Mouse (Mus musculus) central nervous system, embryonic 14 days (tissue): ENCODE results near the gene Nox4. TPM values are rescaled to one million over a fixed set of nuclear protein-coding genes. Genes with fewer than 3 reads are reported as not detected.

ENCODE experiments used
- polyA plus RNA-seq: library from polyadenylated mRNA; depleted of rRNA; stranded (reverse); fragments of >200 nt; gene quantifications from 2 replicates; pipeline ENCODE4 v1.2.3, GENCODE M21; 2012; rRNA removed

The Nox4 gene
- polyA plus RNA-seq: 2.5 and 2.9 TPM in 2 replicates

GRCm38 (mm10) chr7:87245856-87246579 is at the start of gene Nox4:
Gene Nox4 (plus strand): TSS chr7:87246096.

Other genes starting within 250 kb of the Nox4 start
- not detected in 2 replicates for gene Vmn2r79, start 250.0 kb upstream of the Nox4 start, polyA plus RNA-seq
- gene Tyr, start 247.4 kb downstream of the Nox4 start, polyA plus RNA-seq: 0.02 and 0.25 TPM in 2 replicates